Mouse (Mus musculus) C2C12 (cell line): ENCODE data around the gene Scn2b.

Experiments used
- MYOD1 ChIP-seq: IDR thresholded peaks from one replicate; pipeline ENCODE4 v1.6.1; 2011; ENCODE audit warnings: low read depth; ENCODE audit not compliant: control insufficient read depth, insufficient read length
- USF1 ChIP-seq: IDR thresholded peaks from one replicate; pipeline ENCODE4 v1.6.1; 2011; ENCODE audit warnings: low read depth, mild to moderate bottlenecking, control low read depth, moderate library complexity

DNA sequence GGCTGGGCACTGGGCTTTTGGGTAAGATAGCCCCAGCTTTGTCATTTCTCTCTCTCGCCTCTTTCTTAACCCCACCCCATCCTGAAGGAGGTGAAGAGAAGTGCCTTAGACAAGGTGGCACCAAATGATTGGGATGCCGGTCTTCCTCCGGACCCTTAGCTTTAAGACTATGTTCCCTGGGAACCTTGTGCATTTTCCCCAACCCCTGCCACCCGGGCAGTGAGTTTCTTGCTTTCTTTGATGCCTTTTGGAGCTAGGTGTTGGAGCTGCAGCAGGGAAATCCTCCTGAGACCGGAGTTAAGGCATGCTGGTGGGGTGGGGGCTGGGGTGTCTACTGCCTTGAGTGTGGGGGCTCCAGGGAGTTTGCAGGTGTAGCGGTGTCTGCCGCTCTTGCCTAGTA, 21.5 kb downstream of the Scn2b start:
- no peak for TF ChIP-seq MYOD1
- no peak for TF ChIP-seq USF1
